Mouse (Mus musculus) frontal cortex, postnatal 25 days (tissue): Measurements from ENCODE around the gene Mecp2.
"Not testable (repeated sequence)": the region's sequence is repeated elsewhere in the genome, so short reads cannot be mapped to it uniquely, and the experiment has no call there.

ENCODE experiments used
- DNase-seq, 2 experiments: peaks; one replicate each; pipeline ENCODE4 v3.0.0; 2022; ENCODE audit warnings: low spot score in 2 of 2

The Mecp2 gene

DNA sequence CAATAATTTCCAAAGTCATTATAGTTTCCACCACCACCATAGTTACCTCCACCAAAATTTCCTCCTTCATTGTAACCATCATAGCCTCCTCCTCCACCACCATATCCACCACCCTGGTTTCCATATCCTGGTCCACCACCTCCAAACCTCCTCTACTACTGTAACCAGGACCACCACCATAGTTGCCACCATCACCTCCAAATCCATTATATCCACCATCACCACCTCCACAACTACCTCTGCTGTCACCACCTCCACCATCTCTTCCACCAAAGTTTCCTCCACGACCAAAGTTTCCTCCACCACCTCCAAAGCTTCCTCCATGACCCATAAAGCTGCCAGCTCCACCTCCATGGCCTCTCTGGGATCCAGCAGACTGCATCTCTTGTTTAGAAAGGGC, at the start of gene Mecp2:
TSS of gene Mecp2 (minus strand) at position 101 of the 400 bp plus-strand sequence.
- not testable (repeated sequence) for DNase-seq

DNA sequence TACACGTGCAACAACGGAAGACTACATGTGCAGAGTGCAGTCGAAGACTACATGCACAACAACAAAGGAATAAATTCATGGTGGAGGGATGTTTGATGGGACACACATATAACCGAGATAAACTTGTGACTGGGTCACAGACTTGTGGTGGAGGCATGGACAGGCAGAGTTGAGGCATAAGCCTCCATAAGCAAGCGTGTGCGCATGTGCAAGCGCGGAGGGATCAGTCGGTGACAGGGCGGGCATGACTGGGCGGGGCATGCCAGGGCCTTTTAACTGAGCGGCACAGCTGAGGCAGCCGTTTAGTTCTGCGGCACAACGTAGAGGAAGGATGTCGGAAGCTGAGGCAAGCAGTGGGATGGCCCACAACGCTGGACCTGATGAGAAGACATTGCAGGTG, 41.8 kb upstream of the Mecp2 start, which contains the start of gene Tktl1:
TSS of gene Tktl1 (plus strand) at position 301 of the 400 bp plus-strand sequence.
- no peak for DNase-seq

DNA sequence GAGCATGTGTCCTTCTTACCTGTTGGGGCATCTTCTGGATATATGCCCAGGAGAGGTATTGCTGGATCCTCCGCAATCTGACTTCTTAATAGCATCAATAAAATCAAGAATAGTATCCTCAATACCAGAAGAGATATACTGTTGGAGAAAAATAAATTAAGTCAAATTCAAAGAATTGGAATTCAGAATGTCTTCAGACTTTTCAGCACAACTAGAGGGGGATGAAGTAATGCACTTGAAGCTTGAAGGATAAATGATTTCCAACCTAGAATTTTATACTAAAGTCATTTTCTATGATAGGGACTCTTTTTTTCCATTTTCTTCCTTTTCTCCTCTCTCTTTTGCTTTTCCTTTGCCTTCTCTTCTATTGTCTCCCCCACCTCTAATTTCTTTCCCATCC, 32.6 kb upstream of the Mecp2 start, which contains the start of gene Tex28:
TSS of gene Tex28 (minus strand) at position 101 of the 400 bp plus-strand sequence.
- DNase-seq: no peak

DNA sequence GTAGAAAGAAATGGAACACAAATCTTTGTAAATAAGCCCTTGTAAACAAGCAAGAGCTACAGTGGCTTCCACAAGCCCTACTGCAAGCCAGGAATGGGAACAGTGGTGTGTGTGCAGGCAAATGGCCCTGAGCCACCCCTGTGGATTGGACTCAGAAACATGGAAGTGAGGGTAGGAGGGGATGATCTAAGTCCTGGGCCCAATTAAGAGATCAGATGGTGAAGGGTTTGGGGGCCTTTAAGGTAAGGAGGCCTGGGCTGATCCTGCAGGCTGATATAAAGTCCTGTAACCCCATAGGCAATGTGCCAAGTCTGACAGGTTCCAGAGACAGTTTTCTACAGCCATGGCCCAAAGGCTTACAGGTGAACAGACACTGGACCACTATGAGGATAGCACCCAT, 8.0 kb downstream of the Mecp2 start, which contains the start of gene Opn1mw:
TSS of gene Opn1mw (plus strand) at position 301 of the 400 bp plus-strand sequence.
- DNase-seq: no peak

DNA sequence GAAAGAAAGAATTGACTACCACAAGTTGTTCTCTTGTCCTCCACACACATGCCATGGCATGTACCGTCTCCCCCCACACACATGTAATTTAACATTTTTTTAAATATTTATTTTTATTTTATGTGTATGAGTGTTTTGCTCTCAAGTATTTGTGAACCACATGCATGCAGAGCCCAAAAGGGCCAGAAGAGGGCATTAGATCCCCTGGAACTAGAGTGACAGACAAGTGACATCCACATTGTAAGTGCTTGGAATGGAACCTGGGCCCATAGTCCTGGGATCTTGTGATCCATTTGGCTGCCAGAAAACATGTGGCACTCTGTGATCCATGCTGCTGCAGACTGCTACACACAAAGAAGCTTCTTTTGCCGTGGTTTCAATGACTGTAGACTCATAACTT, 10.2 kb downstream of the Mecp2 start:
- DNase-seq: no peak

DNA sequence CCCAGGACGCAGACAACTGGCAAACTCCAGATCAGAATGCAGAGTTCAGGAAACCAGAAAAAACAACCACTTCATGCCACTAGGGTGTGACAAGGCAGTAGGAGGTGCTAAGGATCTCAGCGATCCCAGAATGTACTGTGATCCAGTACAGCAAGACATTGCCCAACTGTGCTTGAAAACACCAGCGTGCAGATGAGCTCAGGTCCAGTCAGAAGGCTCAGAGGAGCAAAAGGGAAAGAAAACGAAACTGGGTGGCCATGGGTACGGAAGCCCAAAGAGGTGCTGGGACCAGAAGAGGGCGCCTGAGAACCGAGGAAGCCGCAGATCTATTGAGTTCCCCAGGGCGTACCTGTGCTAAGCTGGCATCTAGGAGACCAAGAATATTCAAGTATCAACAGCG, 19.7 kb downstream of the Mecp2 start:
- DNase-seq: peak; percentile 24 to 27

DNA sequence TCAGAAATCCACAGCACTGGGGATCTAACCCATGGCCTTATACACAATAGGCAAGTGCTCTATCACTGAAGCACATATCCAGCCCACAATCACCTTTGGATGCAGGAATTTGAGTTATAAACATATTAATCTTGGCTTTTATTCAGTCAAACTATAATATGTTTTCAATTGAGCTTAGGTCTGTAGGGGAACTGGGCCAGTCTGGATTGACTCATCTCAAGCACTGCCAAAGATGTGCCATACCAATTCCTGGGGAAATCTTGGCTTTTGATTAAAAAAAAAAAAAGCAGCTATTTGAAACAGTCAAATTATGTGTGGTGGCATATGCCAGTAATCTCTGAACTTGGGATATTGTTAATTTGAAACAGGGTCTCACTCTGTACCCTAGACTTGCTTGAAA, 21.1 kb downstream of the Mecp2 start:
- DNase-seq: no peak

DNA sequence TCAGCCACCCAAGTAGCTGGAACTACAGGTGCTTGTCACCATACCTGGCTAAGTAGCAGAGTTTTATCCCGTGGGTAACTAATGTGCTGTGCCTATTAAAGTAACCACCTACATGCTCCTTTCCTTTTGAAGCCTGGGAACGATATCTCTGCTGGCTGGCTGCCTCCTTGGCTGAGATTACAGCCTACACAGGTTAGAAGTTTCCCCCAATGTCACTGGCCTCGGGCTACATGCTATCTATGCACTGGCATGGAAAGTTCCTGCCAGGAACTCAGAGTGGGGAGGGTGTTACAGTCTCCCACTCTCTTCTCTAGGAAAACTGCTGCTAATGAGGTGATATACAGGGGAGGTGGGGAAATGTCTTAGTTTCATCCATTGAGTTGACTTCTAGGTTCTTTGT, 26.4 kb downstream of the Mecp2 start:
- DNase-seq: no peak

DNA sequence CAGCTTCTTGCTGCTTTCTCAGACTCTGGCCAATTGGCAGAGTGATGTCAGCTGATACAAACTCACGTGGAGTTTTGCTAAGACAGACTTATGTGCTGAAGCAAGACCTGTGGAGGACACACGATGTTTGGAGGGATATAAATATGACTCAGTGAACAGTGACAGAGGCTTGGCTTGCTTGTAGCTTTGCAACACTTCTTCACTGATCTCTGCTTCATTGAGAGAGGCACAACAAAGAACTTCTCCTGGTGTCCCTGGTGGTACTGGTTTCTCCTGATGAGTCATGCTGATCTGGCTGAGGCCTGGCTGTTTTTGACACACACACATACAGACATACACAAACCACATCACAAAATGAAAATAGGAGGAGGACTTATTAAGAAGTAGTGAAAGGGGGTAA, 29.2 kb downstream of the Mecp2 start:
- DNase-seq: no peak

DNA sequence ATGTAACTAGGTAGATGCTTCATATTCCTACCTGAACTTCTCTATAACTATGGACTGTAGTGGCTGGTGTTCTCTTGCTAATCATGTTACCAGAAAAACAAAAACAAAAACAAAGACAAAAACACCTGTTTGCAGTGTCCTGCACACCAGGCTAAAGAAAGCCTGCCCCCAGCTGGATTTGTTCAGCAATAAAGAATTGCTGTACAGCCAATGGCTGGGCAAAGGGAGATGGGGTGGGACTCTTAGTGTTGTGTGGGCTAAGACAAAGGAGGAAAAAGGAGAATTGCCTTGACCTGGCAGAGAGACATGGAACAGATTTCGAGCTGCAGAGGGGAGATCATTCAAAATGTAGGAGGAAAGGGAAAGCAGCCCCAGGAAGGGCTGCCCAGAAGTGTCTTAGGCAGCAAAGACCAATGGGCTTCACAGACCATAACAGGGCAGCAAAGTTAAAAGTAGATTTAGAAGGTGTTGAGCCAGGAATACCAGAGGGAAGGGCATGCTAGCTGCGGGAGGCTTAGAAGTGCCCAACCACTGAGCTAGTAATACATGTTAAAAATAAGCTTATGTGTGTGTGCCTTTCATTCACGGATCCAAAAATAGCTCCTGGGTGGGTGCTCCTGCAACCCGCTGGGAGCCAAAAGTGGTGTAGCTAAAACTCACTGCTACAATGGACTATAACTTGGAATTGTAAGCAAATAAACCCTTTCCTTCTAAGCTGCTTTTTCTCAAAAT, 31.5 kb downstream of the Mecp2 start:
- DNase-seq: peak in 1 of 2 experiments; percentile 3

DNA sequence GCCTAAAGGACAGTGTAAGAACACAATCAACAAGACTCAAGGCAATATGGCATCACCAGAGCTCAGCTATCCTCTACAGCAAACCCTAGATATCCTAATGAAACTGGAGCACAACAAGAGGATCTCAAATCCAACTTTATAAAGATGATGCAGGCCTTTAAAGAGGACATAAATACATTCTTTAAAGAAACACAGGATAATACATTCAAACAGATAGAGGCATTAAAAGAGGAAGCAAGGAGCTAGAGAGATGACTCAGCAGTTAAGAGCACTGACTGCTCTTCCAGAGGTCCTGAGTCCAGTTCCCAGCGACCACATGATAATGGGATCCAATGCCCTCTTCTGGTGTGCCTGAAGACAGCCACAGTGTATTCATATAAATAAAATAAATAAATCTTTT, 40.0 kb downstream of the Mecp2 start:
- DNase-seq: no peak

DNA sequence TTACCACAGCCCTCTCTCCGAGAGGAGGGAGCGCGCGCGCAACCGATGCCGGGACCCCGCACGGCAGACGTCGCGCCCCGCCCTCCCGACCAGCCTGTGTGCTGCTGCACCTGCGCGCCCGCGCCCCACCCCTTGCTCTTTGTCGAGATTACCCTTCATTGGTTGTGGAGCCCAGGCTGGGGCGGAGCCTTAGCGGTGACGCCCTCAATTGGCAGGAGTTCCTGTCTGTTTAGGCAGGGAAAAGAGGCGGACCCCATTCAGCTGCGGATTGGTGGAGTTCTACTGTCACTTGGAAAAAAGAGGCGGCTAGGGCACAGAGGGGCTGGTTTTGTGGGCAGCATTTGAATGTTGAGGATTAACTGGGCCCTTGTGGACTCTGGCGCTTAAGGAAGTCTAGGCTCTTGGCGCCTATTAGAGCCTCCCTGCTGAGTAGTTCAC, 49.5 kb downstream of the Mecp2 start:
- DNase-seq: peak; percentile 89 to 91

DNA sequence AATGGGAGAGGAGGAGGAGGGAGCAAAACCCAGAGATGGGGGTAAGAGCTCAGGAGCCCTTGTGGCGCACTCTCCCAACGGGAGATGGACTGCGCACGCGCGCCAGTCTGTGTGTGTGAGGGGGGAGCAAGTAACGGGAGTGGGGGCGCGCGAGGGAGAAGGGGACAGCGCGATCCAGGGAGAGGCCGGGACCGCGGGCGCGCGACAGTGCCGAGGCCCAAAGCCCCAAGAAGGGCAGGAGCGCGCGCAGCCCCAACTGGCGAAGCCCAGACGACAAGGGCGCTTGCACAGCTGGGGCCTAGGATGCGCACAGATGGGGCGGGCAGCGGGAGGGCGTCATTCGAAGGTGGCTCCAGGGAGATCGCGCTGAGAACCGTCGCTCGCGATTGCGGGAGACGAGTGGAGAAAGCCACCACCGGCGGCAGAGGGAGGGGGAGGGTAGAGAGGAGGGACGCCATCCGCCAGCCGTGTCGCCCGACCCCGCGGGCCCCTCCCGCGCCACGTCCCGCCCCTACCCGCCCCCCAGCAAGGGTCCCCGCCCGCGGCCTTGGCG, 50.1 kb downstream of the Mecp2 start:
- DNase-seq: peak; percentile 52 to 58

DNA sequence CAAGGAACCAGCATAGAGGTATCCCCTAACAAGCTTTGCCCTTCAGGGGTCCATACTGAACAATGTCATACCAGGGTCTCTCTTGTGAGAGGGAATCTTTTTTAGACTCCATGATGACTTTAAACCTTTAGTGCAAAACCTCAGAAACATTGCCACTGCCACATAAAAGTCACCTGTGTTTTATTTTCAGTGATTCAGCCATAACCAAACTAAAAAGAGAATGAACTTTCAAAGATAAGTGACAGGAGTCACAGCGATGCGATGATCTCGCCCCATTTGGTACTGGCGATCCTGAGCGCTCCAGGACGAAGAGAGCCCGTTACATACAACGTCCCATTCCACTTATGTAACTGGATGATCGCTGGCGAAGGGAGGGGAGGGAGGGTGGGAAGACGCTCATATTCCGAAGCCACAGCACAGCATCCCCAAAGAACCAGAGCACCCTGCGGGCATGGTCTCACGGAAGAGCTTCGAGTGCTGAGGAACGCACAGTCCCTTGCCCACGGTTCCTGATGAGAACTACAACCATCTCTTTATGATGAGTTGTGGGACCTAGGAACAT, 50.8 kb downstream of the Mecp2 start:
- no peak for DNase-seq

DNA sequence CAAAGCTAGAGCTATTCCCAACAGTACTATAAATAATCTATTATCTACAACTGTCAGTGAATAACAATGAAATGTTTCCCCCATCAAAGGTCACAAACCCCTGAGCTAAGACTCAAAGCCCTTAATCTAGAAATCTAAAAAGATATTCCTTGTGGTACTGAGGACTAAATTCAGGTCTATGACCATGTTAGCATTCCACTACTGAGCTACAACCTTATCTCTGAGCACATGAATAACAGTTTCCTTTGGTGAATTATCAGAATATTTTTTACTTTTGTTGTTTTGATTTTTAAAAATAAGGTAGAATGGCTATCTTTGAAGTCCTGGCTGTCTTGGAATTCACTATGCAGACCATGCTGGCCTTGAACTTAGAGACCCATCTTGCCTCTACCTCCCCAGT, 64.4 kb downstream of the Mecp2 start:
- no peak for DNase-seq

DNA sequence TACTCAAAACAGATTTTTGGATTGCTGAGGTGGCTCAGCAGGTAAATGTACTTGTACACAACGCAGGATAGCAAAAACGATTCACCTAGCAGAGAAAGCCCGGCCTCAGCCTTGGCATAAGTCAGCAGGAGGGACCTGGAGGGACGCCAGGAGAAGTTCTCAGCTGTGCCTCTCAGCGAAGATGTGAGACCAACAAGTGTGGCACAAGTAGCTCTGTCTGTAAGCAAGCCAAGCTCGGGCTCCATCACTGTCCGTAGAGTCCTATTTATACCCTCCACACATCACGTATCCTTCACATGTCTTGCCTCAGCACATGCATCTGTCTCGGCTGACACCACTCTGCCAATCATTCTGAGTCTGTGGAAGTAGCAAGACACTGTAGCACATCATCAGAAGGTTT, 67.3 kb downstream of the Mecp2 start:
- no peak for DNase-seq

DNA sequence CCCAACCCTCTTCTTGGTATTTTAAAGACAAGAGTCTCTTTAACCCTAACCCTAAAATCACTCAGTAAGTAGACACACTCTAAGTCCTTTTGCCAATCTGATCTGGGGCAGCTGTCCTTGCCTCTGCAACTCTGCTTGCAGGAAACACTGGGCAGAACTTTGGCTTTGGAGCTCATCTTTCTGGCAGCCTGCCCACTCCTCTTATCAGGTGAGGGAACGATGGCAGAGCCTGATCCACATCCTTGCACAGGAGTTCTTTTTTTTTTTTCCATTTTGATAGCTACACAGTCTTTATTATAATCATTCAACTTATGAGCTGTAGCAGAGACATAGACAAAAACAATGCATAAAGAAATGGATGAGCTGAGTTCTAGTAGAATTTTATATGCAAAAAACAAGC, 90.1 kb downstream of the Mecp2 start:
- DNase-seq: no peak

DNA sequence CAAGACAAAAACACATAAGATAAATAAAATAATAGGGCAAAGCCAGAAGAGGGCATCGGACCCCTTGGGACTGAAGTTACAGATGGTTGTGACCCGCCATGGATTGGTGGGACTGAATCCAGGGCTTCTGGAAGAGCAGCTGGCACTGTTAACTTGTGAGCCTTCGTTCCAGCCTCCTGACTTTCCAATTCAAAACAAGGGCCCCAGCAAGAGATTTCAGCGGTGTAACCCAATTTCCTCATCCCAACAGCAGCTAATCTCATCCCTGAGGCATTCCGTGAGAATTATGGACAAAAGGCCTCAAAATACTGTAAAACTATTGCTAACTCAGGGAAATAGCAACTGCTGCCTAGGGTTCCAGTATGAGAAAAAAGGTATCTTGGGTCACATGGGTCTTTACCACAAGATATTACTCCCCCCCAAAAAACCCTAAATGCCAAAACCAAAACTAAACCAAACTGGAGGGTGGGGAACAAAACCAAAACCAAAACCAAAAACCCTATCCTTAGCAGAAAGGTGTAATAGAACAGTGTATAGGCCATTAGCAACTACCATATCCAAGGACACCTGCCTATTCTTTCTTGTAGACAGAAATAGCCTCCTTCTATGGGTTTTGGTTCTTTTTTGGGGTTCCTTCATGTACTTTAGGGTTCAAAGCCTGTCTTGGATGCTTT, 97.3 kb downstream of the Mecp2 start:
- no peak for DNase-seq

DNA sequence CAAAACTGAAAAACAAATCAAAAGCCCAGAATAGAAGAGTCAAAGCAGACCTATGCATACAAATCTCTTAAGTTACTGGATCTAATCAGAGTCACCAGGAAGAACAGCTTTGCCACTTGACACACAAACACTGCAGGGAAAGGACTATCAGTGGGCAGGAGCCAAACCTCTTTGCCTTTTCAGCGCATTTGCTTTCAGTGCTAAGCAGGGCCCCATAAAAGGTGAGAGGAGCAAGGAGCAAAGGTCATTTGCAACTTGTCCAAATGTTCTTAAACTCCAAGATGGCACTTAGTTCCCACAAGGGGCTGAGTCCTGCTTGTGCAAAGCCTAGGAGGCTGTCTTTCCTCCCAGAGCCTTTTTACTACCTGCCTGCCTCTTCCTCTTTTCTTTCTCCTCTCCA, 105.2 kb downstream of the Mecp2 start:
- DNase-seq: no peak

DNA sequence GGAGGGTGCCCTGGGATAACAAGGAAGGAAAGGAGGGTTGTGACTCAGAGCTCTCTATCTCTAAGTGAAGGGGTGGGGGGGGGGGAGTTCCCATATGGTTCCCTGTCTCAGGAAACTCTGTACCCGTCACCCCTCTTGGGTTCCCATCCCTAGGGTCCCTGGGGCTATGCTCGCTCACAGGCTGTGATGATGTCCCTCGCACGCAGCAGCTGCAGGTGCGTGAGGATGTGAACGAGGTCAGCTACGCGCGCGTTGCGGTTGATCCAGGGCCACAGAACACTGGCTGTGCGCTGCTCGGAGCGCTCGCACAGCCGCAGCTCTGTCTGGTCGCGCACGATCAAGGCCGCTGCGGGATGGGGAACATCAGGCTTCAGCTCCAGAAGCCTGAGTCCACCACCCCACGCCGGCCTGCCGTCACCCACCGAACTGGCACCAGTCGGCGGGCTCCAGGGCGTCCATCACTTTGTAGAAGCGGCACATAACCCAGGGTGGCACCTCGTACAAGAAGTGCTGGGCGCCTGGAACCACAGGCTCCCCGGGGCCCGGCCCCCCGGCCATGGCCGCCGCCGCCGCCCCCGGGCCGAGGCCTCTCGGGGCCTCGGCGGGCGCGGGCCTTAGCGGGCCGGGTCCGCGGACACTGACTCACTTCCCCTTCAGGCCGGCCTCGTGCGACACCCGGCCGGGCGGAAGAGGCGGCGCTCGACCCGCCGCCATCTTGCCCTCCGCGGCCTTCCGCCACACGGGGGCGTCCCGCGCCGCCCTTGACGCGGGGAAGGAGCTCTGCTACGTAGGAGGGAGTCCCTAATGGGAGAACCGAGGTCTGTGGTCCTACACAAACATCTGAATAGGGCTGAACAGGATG, 111.7 kb downstream of the Mecp2 start, which contains the start of gene Irak1:
TSS of gene Irak1 (minus strand) at position 731 of the 862 bp plus-strand sequence.
- DNase-seq: peak; percentile 16 to 54

DNA sequence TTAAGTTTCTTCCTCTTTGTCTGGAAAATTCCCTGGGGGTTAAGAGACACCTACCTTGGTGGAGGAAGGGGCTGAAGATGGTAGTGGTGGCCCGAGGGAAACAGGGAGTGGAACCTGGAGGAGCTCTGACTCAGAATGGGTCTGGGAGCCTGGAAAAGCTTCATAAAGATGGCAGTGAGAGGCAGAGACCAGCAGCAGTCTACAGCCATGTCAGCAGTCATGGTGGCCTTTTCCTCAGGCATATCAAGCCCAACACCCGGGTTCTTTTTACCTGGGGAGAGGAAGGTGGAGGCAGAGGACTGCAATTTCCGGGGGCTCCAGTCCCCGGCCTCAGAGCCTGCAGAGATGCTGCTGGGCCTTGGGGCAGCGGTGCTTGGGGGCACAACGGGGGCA, 112.4 kb downstream of the Mecp2 start:
- DNase-seq: no peak
